Mouse (Mus musculus) lung, postnatal 14 days (tissue): Measurements from ENCODE around the gene Pcna.
"Not testable (repeated sequence)": the region's sequence is repeated elsewhere in the genome, so short reads cannot be mapped to it uniquely, and the experiment has no call there.

Experiments used
- DNase-seq: peaks from one replicate; pipeline ENCODE4 v3.0.0; 2021

Pcna gene

DNA sequence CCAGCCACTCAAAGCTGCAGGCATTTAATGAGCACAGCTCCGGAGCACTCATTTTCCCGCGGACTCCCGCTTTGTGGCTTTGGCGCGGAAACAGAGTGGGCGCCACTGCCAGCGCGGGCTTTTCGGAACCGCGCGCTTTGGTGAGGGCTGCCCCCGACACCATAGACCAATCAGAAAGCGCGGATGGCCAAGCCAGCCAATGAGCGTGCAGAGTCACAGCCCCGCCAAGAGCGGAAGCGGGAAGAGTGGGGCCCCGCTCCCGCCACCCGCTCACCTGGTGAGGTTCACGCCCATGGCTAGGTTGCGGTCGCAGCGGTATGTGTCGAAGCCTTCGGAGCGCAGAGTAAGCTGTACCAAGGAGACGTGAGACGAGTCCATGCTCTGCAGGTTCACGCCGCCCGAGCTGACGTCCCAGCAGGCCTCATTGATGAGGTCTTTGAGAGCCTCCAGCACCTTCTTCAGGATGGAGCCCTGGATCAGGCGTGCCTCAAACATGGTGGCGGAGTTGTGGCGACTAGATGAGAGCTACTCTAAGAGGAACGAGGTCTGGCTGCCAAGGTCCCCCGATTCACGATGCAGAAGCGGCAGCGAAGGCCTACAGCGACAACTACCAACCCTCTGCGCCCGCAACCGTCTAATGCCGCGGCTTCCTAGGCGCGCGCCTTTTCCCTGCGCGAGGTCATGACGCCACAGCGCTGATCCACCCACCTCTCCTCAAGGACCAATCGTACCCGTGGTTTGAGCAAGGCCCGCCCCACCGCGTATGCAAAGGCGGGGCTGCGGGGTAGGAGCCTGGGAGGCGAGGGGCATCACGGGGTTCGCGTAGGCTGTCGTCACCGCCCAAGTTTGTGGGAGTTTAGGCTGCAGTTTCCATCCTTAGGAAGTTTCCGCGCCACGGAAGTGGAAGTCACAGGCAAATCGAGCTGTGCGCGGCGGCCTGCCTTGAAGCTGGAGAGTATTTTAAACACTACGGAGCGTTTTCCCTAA is at the start of gene Pcna:
Pcna (minus strand) TSS at position 773 of the 987 bp plus-strand sequence.
- peak; percentile 96 for DNase-seq

- DNase-seq, result no peak
Observed at GRCm38 (mm10) chr2:132301436-132301835, 48.3 kb upstream of the Pcna start.

- no peak for DNase-seq
Observed at GRCm38 (mm10) chr2:132298250-132298649, 45.1 kb upstream of the Pcna start.

- DNase-seq, result no peak
Observed at GRCm38 (mm10) chr2:132293694-132294450, 40.8 kb upstream of the Pcna start.

GRCm38 (mm10) chr2:132292083-132292482 is 39.0 kb upstream of the Pcna start:
- DNase-seq, result no peak

DNA sequence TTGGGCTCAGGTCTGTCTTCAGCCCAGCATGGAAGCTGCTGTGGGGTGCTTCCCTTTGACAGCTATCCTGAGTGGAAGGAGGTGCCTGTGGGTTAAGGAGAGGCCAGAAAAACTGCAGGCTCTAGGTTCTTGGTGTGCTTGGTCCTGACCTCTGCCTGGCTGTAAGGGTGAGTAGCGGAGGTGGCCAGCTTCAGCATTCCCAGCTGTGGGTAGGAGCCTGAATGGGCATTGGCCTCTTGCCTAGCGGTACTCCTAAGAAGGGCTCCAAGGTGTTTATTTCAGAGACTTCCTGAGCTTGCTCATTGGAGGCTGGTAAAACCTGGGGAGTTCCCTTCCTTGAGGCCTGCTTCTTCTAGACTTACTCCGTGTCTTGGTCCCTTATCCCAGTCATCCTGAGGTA is 38.2 kb upstream of the Pcna start:
- DNase-seq, result peak; percentile 49

DNA sequence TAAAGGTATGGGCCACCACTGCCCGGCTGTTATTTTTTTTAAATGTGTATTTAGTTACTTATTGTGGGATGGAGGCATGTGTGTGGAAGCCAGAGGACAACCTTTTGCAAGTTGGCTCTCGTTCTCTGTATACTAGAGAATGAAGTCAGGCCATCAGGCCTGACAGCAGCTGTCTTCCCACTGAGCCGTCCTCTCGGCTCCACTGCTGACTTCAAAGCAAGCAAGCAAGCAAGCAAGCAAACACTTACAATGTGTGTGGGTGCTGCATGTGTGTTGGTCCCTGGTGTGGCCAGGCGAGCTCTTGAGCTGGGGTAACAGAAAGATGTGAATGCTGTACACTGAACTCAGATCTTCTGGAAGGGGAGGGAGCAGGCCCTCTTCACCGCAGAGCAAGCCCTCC is 37.7 kb upstream of the Pcna start:
- DNase-seq, result no peak

- DNase-seq, result not testable (repeated sequence)
Observed at GRCm38 (mm10) chr2:132289213-132289612, 36.1 kb upstream of the Pcna start.

DNA sequence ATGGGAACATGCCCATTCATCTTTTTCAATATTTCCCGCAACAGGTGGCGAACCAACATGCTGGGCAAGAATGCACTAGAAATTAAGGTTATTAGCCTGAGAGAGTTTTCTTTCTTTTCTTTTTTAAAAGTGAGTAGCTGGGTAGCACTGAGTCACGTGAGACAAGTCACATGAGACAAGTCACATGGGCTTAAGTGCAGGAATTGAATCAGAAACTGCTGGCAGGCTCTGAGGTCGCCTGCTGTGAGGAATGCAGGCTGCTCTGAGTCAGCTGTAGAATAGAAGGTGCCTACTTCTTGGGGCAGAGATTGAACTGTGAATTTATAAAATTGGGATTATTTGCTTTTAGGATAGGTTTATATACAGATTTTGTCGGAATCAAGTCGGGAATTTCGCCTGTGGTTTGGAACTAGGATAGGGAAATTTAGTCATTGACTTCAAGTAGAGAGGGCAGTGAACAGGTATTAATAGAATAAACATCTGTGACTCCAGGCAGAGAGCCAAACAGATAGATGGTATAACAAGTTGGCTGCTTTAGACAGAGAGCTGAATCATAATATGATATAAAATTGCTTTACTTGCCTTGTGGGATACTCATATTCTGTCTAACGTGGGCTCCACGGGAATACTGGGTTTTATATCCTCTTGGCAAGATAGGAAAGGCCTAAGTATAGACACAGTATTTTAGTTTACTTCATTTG is 33.4 kb upstream of the Pcna start:
- no peak for DNase-seq

GRCm38 (mm10) chr2:132285722-132286121 is 32.6 kb upstream of the Pcna start:
- DNase-seq, result not testable (repeated sequence)

DNA sequence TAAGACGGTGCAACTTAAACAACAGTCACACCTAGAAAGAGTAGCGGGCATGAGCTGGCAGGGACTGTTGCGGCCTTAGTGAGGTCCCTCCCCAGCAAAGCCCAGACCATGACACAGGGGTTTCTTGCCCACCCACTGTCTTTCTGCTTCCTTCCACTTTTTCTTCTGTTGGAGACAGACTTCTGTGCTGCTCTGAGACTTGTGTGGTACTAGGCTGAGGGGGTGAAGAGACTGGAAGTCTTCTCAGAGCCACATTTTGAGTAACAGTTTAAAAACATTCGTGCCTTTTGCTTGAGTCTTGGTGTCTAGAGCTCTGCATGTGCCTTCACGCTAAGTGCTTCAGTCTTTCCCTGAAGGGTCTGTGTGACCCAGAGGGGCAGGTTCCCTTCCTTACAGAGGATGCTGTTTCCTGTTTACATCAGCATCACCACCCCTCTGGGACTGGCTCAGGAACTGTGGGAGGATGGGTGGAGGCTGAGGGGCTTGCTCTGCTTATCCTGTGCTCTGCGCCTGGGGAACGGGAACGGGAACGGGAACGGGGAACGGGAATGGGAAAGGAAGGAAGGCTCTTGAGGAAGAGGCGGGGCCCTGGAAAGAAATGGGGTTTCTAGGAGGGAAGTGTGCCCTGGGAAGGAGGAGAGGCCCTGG is 31.5 kb upstream of the Pcna start:
- DNase-seq, result peak; percentile 55

DNA sequence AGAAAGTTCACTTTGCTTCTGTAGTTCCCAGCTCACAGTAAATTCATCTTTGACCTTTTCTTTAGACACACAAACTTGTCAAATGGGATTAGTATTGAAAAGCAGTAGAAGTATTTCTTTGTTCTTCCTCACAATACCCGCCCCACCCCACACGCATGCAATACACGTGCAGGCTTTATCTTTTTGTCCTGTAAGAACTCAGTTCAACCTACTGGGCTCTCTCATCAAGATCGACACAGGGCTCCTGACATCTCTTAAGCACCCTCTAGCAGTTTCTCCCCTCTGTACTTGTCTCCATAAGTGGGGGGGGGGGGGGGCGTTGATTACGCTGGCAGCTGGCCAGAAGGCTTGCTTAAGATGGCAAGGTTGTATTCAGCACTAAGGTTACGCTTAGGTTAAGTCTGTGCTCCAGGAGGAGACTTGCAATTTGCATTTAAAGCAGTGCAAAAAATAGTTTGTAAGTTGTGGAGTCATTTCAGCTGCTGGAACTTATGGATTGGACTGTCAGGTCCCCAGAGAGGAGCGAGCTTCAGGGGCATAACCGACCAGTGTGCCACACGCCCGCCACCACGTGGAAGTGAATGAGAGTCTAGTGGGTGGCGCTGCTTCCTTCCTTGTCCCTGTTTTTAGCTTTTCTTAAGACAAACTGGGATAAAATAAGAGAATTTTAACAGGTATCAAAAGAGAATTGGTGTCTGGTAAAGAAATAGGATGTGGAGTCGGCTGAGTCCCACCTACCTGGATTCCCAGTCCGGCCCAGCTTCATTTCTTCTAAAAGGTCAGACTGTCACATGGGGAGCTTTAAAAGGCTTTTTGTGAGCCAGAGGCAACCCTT is 30.3 kb upstream of the Pcna start:
- no peak for DNase-seq

DNA sequence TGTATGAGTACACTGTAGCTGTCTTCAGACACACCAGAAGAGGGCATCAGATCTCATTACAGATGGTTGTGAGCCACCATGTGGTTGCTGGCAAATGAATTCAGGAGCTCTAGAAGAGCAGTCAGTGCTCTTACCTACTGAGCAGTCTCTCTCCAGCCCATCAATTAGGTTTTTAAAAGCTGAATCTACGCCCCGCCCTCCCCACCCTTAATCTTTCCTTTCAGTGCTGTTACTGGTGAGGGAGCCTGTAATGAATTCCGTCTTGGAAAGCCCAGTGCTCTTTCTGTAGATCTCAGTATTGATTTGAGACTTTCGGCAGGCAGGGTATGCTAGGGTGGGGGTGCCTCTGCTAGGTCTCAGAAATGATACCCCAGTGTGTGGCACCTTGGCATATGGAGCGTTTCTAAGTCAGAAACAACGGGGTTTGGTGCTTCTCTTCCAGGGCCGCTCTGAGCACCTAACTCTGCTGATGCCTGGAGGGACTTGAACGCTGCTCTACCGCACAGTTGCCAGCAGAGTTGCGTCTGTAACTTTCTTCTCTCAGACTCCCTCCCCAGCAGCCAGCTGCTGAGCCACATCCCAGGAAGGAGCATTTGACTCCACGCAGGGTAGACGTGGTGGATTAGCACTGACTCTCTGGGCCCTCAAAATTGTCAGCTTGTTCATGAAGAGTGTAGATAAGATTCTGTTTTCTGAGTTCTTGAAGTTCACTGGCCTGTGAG is 29.5 kb upstream of the Pcna start:
- no peak for DNase-seq

- DNase-seq, result no peak
Observed at GRCm38 (mm10) chr2:132281560-132282452, 28.7 kb upstream of the Pcna start.

GRCm38 (mm10) chr2:132280518-132281120 is 27.5 kb upstream of the Pcna start:
- no peak for DNase-seq

- no peak for DNase-seq
Observed at GRCm38 (mm10) chr2:132279978-132280377, 26.9 kb upstream of the Pcna start.

DNA sequence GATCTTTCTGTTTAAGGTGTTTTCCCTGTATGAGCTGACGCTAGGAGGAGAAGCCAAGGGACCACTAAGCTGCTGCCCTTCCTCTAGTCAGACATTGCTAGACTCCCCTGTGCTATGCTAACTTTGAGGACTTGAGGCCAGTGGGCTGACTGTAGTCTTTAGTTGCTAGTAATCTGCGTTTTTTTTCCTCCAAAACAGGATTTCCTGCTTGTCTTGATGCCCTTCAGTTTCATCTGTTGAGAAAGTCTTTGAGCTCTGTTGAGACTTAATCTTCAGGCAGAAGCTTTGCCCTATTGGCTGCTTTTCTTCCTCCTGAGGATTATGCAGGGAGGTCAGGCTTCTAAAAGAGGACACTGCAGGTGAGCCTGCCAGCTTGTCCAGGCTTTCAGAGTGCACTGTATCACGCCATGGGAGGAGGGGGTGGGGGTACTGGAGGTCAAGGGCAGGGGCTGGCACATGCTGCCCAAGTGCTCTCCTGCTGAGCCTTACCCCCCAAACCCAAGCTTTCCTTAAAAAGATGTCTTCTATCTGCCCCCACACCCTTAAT is 26.3 kb upstream of the Pcna start:
- DNase-seq, result no peak

DNA sequence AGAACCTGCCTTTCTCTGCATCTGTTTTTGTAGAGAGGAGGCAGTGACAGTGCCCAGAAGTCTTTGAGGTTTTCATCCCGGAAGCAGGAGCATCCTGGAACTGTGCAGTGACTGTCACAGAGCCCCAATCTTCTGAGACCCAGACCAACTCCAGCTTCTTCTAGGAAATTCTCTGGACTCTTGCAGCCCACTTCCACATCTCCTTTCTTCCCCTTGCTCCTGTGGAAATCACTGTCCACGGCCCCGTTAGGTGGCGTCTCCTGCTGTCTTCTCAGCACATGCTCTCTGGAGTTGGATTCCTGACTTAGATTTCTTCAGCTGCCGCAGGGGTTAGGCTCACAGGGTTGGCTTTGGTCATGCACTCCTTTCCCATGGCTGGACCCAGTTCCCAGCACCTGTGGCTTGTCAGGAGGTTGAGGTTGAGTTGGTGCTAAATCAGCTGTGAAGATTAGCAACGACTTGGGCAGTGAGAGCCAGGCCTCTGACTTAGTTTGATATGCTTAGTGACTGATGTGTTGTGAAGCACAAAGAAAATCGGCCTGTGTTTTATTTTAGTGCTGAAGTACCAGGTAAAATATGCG is 25.2 kb upstream of the Pcna start:
- DNase-seq, result no peak

GRCm38 (mm10) chr2:132276249-132276648 is 23.1 kb upstream of the Pcna start:
- DNase-seq, result no peak
